Mouse (Mus musculus): Measurements from ENCODE around the gene Adcy6.

DNA sequence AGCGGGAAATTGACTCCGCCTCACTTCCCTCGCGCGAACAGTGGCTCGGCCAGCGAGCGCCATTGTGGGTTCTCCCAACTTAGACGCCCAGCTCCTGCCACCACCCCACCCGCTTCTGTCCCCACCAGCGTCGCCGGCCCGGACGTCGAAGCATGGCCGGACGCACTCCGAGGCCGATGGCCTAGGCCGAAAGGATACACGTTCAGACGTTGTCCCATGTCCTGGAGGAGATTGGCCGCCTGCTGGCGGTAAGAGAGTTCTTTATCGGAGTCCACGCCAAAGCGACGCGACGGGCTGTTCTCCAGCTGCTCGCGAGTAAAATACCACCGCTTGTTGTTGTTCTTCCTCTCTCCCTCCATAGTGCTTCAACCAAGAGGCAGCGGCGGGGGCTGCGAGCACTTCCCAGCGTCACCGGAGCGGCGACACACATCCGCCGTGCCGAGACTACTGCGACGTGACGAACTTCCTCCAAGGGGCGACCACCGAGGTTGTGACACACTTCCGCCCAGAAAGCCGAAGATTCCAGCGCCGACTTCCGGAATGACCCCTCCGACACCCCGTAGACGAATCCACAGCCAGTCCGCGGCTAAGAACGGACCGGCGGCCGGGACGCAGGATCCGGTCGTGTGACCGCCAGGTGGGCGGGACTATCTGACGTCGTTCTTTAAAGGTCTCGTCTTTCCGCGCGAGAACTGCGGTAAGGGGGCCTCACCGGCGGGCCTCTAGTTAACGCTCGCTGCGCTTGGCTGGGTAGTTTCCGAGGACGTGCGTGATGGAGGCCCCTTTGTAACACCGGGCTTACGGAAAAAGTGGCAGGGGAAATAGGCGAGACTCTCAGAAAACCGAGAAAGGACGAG, 42.4 kb downstream of the Adcy6 start:
- TF ChIP-seq CTCF (conservative IDR thresholded peaks at IDR 0.05; ENCODE audit: low read length) = no peak
- TF ChIP-seq POU5F1 (IDR thresholded peaks at IDR 0.05; ENCODE audit: borderline replicate concordance, low read length) = no peak
- TF ChIP-seq NANOG (IDR thresholded peaks at IDR 0.05; ENCODE audit: borderline replicate concordance, low read length) = no peak

Data from E14TG2a.4 (cell line).